Mouse (Mus musculus): Measurements from ENCODE around the gene Hpn.

Gene Hpn

DNA sequence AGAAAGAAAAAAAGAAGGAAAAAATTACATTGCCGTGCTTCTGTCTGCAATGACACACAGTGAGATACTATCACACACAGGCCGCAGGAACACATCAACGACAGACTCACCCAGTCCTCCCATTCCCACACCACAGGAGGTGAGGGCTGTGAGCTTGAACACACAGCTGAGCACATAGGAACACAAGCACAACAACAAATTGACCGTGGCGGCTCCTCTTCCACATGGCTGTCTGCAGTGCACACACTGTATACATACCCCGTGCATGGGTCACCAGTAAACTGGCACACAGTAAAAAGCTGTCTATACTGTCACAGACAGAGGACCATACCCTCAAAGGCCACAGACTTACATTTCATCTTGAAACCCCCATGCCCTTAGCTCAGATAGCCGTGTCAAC, 58.6 kb downstream of the Hpn start:
- in situ Hi-C loops (cut with MboI, MseI) = no loop called here

DNA sequence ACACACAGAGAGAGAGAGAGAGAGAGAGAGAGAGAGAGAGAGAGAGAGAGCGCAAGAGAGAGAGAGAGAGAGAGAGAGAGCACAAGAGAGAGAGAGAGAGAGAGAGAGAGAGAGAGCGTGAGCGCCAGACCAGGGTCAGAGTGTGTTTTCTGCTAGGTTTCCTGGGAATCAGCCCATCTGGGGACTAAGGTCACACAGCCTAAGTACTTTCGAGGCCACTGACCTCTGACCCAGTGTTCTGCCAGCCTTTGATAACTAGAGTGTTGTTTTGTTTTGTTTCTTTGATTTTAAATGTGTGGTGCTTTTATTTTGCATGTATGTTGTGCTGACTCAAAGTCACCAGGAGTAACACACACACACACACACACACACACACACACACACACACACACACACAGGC, 59.2 kb downstream of the Hpn start:
- in situ Hi-C loops (cut with MboI, MseI) = no loop called here

DNA sequence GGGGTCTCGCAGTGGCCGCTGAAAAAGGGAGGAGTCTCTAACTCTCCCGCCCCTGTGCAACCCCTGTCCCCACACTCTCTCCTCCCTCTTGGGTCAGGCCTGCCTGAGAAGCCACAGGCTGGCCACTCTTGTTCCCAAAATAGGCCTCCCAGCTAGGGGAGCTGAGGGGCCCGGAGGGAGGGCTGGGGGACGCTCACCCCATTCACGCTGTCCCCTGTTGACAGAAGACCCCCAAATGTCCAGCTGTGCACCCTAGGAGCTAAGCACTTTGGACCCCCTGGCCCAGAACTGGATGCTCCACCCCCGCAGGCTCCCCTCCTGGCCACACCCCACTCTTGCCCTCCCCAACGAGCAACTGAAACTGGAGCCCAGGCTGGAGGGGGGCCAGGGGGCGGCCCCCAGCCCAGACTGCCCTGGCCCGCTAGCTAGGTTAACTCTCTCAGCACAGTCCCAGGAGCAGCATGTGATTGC, 59.7 kb downstream of the Hpn start:
- in situ Hi-C loops (cut with MboI, MseI) = no loop called here

DNA sequence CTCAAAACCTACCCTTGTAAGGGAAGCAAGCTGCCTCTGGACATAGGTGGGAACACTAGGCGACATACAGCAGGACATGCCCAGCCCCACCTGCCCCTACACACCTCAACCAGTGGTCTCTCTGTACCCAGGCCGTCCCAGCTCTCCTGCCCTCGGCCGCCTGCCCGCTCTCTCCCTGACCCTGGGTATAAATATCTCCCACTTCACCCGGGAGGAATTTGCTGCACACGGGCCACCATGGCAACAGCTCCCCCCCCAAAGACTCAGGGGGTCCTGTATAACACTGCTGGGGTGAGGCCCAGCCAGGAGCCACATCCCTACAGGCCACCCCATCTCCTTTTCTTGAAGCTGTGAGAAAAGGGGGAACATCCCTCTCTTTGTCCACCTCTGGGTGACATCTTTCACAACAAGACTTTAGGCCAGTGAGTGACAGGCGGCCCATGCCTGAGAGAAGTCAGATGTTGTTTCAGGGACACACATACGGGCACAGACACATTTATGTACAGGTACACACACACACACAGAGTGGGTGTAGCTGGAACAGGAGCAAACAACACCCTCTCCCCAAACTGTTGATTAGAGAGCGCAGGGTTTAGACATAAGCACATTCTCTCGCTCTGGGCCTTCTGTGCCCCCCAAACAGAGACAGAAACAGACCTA, 60.3 kb downstream of the Hpn start:
- in situ Hi-C loops (cut with MboI, MseI) = no loop called here

DNA sequence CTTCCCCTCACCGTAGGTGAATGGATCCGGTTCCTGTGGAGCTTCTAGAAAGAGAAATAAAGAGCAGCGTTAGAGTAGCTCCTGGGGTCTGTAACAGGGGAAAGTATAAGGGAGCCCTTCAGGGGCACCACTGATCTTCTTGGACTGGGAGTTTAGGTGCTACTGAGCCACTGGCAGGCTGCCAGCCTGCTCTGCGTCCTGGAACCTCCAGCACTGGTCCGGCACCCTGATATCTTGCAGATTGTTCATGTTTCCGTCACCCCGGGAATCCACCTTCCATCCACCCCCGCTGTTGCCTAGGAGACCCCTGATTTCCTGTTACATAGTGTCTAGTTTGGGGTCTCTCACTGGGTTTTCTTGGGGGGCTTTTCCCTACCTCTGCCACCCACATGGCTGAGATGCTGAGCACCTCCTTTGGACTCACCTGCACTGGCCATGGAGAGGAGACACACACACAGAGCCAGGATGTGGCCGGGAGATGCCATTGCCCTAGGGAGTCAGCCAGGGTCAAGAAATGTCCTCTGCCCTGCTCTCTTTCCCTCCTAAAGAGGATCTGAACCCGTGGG, 61.1 kb downstream of the Hpn start:
- in situ Hi-C loops (cut with MboI, MseI) = no loop called here

DNA sequence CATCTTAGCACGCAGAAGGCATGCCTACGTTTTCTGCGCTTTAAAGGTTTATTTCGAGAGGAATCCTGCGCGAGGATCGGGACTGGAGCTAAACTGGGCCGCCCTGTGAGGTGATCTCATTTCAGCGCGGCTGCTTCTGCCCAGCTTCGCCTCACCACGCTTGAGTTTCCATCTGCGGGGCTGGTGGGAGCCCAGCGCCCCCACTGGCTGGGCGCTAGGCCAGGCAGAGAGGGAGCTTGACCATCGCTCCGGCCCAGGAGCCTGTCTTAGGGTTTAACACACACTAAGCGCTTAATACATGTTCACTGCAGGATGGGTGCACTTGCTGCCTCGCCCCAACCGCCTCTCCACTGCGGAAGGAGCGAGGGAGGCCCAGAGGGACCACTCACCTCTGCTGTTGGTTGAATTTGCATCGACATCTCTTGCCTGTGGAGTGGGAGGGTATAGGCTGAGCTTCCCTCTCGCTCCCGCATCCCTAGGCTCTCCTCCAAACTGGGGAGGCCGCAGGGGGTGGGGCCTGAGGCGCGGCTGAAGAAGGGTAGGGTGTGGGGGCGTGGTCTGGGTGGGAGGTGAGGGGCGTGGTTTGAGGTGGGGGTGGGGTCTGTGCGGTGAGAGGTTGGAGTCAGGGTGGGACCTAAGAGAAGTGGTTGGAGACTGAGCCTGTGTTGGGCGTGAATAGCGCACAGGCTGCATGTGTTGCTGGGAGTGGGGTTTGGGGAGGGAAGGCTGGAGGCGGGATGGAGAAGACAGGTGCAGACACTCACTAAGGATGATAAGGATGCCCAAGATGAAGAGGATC, 62.3 kb downstream of the Hpn start:
- in situ Hi-C loops (cut with MboI, MseI) = no loop called here

DNA sequence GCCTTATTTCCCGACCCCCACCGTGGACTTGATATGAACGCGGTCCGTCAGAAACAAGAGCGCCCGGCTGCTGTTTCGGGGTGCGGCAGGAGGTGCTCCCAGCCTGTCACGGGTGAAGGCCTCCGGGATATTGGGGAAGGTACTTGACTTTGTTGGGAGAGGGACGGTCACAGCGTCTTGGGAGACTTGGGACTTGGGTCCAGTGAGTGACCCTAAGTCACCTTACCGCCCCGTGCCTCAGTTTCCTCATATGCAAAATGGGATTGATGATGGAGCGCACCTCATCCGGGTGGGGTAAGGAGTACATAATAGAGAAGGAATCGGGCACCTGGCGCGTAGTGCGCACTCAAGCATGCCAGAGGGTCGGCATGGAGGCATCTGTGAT, 62.8 kb downstream of the Hpn start:
- in situ Hi-C loops (cut with MboI, MseI) = no loop called here

DNA sequence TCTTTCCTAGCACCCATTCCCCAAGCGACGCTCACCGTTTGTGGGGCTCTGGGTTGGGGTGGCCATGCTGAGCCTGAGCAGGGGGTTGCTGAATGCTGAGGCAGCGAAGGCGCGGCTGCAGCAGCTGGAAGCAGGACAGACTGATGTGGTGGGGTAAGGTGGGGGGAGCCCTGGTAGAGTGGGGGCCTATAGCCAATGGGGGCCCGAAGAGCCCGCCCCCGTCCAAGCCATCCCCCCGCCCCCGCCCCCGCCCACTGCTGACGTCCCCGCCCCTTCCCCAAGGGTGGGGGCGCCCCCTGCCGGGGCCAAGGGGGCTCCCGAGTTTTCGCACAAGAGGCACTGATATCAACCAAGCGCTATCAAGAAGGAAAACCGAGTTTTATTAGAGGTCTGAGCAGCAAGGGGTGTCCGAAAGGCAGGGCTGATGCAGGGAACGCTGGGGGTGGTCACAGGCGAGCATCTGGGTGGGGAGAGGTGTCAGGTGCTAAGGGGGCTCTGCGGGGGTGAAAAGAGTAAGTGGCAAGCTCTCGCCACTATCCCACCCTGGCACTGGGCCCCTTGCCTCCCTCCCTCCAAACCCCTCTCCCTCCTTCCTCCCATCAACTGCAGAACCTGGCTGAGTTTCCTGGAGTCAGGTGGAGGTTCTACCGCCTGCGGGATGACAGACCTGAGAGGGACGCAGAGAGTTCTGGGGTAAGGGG, 63.6 kb downstream of the Hpn start, which contains the start of gene Fxyd7:
Fxyd7 (minus strand) TSS at position 147 of the 701 bp plus-strand sequence.
- in situ Hi-C loops (cut with MboI, MseI) = no loop called here

DNA sequence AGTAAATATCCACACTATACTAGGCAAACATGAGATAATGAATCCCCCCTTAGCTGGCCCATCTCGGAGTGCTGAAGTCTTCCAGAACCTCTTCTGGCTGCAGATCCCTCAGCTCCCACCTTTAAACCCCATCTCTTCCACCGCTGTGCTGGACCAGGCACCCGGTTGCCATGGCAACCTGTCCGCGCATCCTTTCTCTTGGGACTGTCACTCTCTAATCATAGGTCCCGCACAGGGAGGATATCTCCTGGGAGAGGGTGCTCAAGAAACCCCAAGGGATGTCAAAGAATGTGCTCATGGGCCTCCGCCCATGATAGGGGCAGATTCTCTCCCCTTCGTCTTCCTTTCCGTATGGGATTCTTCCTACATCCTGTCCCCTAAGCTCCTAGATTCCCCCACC, 64.2 kb downstream of the Hpn start:
- in situ Hi-C loops (cut with MboI, MseI) = no loop called here

DNA sequence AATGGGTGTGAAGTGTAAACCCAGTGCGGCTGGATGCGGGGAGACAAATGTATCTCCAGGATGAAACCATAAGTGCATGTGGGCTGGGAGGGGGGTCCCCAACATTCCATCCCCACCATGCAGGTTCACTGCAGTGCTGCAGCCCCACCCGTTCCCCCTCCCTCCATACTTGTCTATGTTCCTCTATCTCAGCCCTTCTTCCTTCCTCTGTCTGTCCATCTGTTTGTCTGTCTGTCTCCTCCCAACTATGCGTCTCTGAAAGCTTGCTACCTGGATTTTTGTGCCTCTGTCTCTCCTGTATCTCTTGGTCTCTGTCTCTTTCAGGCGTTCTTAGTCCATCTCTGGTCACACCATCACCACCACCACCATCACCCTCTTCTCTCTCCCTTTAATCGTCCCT, 64.6 kb downstream of the Hpn start:
- in situ Hi-C loops (cut with MboI, MseI) = no loop called here

DNA sequence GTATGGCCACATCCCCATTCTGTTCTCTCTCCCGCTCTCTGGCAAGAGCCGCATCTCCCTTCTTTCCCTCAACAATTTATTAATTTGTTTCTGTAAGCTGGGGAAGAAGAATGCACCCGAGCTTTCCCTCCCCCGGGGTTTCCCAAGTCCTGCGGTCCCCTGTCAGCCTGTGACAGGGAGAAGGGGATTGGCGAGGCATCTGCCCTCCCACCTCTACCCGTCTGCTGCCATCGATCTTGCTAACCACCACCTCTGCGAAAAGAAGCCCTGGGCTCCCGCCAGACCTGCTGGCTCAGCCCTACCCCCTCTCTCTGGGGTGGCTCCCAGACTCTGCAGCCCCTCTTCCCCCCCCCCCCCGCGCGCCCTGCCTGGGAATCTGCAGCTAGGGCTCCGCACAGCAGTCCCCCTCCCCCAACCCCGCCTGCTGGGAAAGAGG, 65.2 kb downstream of the Hpn start:
- in situ Hi-C loops (cut with MboI, MseI) = loop anchor here (5.0 to 10.0 kb wide), 2 partner anchors 127 to 1535 kb away; partner anchors contain the start of gene Sipa1l3

DNA sequence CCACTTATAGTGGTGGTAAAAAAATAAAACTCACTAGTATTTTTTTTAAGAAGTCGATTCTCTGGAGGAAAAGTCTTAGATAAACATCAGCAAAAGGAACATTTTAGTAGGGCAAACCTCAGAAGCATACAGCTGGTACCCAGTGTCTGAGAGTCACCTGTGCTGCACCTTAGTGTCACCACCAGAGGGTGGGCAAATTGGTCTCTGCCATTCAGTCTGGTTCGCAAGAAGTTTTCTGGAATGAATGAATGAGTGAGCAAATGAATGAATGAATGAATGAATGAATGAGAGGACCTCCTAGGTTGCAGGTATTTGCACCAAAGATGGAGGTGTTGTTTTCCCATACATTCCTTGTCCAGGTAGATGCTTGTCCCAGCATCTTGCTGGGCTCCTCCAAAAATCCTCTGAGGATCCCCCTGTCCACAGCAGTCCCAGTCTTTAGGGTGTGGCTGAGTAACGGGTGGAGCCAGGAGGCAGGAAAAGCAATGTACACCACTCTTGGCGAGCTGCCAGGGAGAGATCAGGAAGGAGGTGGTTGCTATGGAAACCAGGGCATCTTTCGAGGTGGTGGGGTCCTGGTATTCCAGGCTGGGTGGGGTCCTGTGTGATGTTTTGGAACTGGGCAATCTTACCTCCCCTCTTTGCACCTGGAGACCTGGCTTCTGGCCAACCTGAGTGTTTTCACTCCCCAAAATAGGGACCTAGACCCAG, 65.8 kb downstream of the Hpn start:
- in situ Hi-C loops (cut with MboI, MseI) = loop anchor here (5.0 to 10.0 kb wide), 2 partner anchors 128 to 1534 kb away; partner anchors contain the start of gene Sipa1l3
